Mouse (Mus musculus) CH12.LX (cell line): ENCODE measurements at regions not wholly inside any gene's neighbourhood (a gene's known extent, or its start where the extent isn't known, plus 50 kb on each side); places are given as distances from the start of the nearest gene placed in this dataset.

Source experiments
- DNase-seq: peaks from one replicate; pipeline ENCODE4 v3.0.0-alpha.2; 2013; ENCODE audit errors: extremely low read depth
- H3K27ac ChIP-seq: 2 replicates; pipeline ENCODE4 v1.5.1; 2012; ENCODE audit warnings: low read depth, mild to moderate bottlenecking, control low read depth, moderate library complexity; ENCODE audit not compliant: insufficient read depth
- H3K27me3 ChIP-seq: replicated peaks from 2 replicates; pipeline ENCODE3; 2012; ENCODE audit warnings: inconsistent platforms
- H3K36me3 ChIP-seq, 2 experiments: replicated peaks in 1 of 2; 2 replicates each; pipeline versions ENCODE3 to v1.6.1; 2012; ENCODE audit warnings: inconsistent platforms in 1 of 2, low read length in 1 of 2, mild to moderate bottlenecking in 1 of 2, mixed read lengths in 1 of 2, moderate library complexity in 1 of 2; ENCODE audit not compliant: control insufficient read depth in 1 of 2, insufficient read depth in 1 of 2
- H3K4me1 ChIP-seq, 2 experiments: 2 replicates each; pipeline ENCODE4 v1.6.1; 2012; ENCODE audit warnings: inconsistent platforms in 1 of 2, moderate library complexity in 1 of 2; ENCODE audit not compliant: insufficient read depth in 2 of 2, control insufficient read depth in 1 of 2
- H3K4me2 ChIP-seq: 2 replicates; pipeline ENCODE4 v1.6.1; 2012; ENCODE audit warnings: low read depth, mild to moderate bottlenecking, control low read depth; ENCODE audit not compliant: poor library complexity, insufficient read depth, severe bottlenecking
- H3K4me3 ChIP-seq, 3 experiments: fragments of 150-350 bp in 1 of 3; sonication (generic) in 1 of 3; replicated peaks in 1 of 3; 2 replicates each; pipeline versions ENCODE3 to v1.5.1; 2011 to 2012; ENCODE audit warnings: low read depth in 2 of 3, low read length in 2 of 3, mild to moderate bottlenecking in 2 of 3, moderate library complexity in 2 of 3, control low read depth in 1 of 3, improper control_type of control experiment in 1 of 3, inconsistent platforms in 1 of 3, mixed read lengths in 1 of 3; ENCODE audit not compliant: poor library complexity in 1 of 3
- H3K79me2 ChIP-seq: replicated peaks from 2 replicates; pipeline ENCODE4 v1.6.1; 2012; ENCODE audit warnings: mild to moderate bottlenecking, moderate library complexity; ENCODE audit not compliant: control insufficient read depth, poor library complexity, insufficient read depth, severe bottlenecking; ENCODE audit errors: extremely low read depth
- H3K9ac ChIP-seq: 2 replicates; pipeline ENCODE4 v1.6.1; 2012; ENCODE audit warnings: low read depth, mild to moderate bottlenecking, control low read depth, moderate library complexity; ENCODE audit not compliant: insufficient read depth
- H3K9me3 ChIP-seq: replicated peaks from 2 replicates; pipeline ENCODE3; 2012; ENCODE audit warnings: low read length, inconsistent platforms, mixed read lengths
- BHLHE40 ChIP-seq: IDR thresholded peaks from 2 replicates; pipeline ENCODE4 v1.6.1; 2011; ENCODE audit warnings: mild to moderate bottlenecking, low read depth, low read length, improper control_type of control experiment
- CHD1 ChIP-seq: IDR thresholded peaks from 2 replicates; pipeline ENCODE4 v1.6.1; 2012; ENCODE audit warnings: low read depth, low read length, improper control_type of control experiment, inconsistent platforms
- E2F4 ChIP-seq: IDR thresholded peaks from 2 replicates; pipeline ENCODE4 v1.6.1; 2011; ENCODE audit warnings: low read depth, low read length, improper control_type of control experiment; ENCODE audit not compliant: insufficient replicate concordance
- ELF1 ChIP-seq: IDR thresholded peaks from 2 replicates; pipeline ENCODE4 v1.6.1; 2014; ENCODE audit warnings: low read depth, mild to moderate bottlenecking, inconsistent platforms, low read length, improper control_type of control experiment
- ETS1 ChIP-seq: conservative IDR thresholded peaks from 2 replicates; pipeline ENCODE4 v1.6.1; 2012; ENCODE audit warnings: low read depth, mild to moderate bottlenecking, inconsistent platforms, low read length, improper control_type of control experiment, moderate library complexity
- GABPA ChIP-seq: IDR thresholded peaks from 2 replicates; pipeline ENCODE4 v1.6.1; 2012; ENCODE audit warnings: low read depth, low read length, improper control_type of control experiment, inconsistent platforms; ENCODE audit not compliant: insufficient replicate concordance
- HCFC1 ChIP-seq: IDR thresholded peaks from 2 replicates; pipeline ENCODE4 v1.6.1; 2012; ENCODE audit warnings: low read depth, mild to moderate bottlenecking, inconsistent platforms, low read length, improper control_type of control experiment
- MAX ChIP-seq: IDR thresholded peaks from 2 replicates; pipeline ENCODE4 v1.6.1; 2011; ENCODE audit warnings: low read length, improper control_type of control experiment
- MEF2A ChIP-seq: IDR thresholded peaks from 2 replicates; pipeline ENCODE4 v1.6.1; 2014; ENCODE audit warnings: low read depth, mild to moderate bottlenecking, inconsistent platforms, low read length, improper control_type of control experiment, borderline replicate concordance
- MXI1 ChIP-seq: IDR thresholded peaks from 2 replicates; pipeline ENCODE4 v1.6.1; 2011; ENCODE audit warnings: mild to moderate bottlenecking, low read depth, low read length, improper control_type of control experiment
- MYC ChIP-seq: IDR thresholded peaks from 2 replicates; pipeline ENCODE4 v1.6.1; 2011; ENCODE audit warnings: low read depth, mild to moderate bottlenecking, improper control_type of control experiment, low read length
- NELFE ChIP-seq: IDR thresholded peaks from 2 replicates; pipeline ENCODE4 v1.6.1; 2011; ENCODE audit warnings: low read depth, low read length, improper control_type of control experiment
- PAX5 ChIP-seq: IDR thresholded peaks from 2 replicates; pipeline ENCODE4 v1.6.1; 2012; ENCODE audit warnings: low read length, inconsistent platforms, mixed read lengths
- SMC3 ChIP-seq: IDR thresholded peaks from 2 replicates; pipeline ENCODE4 v1.6.1; 2011; ENCODE audit warnings: low read depth, low read length, improper control_type of control experiment
- TCF12 ChIP-seq: IDR thresholded peaks from 2 replicates; pipeline ENCODE4 v1.6.1; 2014; ENCODE audit warnings: low read depth, mild to moderate bottlenecking, inconsistent platforms, low read length, improper control_type of control experiment
- UBTF ChIP-seq: IDR thresholded peaks from 2 replicates; pipeline ENCODE4 v1.6.1; 2012; ENCODE audit warnings: low read depth, mild to moderate bottlenecking, inconsistent platforms, low read length, improper control_type of control experiment, moderate library complexity
- USF1 ChIP-seq: IDR thresholded peaks from 2 replicates; pipeline ENCODE4 v1.6.1; 2014; ENCODE audit warnings: low read depth, mild to moderate bottlenecking, inconsistent platforms, low read length, improper control_type of control experiment
- ZKSCAN1 ChIP-seq: IDR thresholded peaks from 2 replicates; pipeline ENCODE4 v1.6.1; 2012; ENCODE audit warnings: low read depth, inconsistent platforms, low read length, improper control_type of control experiment, borderline replicate concordance
- ZNF384 ChIP-seq: IDR thresholded peaks from 2 replicates; pipeline ENCODE4 v1.6.1; 2012; ENCODE audit warnings: low read depth, low read length, improper control_type of control experiment, inconsistent platforms
- dilution Hi-C: fragments of 300-500 bp; cut with MboI; formaldehyde crosslinking; loops from 2 replicates; pipeline ENCODE4 v1.14.3; 2020; ENCODE audit warnings: low sequenced_read_pairs; ENCODE audit not compliant: extremely low pct_unique_long_range_greater_than_20kb, extremely low pct_ligation_motif_present
- in situ Hi-C: fragments of 300-500 bp; cut with MboI; formaldehyde crosslinking; loops from 3 replicates; pipeline ENCODE4 v1.14.3; 2019; ENCODE audit warnings: low sequenced_read_pairs, low pct_ligation_motif_present, low pct_unique_long_range_greater_than_20kb, mixed read lengths

- in situ Hi-C loops = no loop called here
- dilution Hi-C loops = no loop called here
- no peaks in the 10 kb centered on the region for H3K36me3 ChIP-seq
- no peaks in the 10 kb centered on the region for H3K27me3 ChIP-seq
- H3K4me2 ChIP-seq = no peak overlapping the region
- H3K4me3 ChIP-seq = no peak overlapping the region
- no peaks in the 10 kb centered on the region for H3K4me1 ChIP-seq
- H3K9ac ChIP-seq = no peak overlapping the region
- TF ChIP-seq ELF1 (no peak), CHD1 (no peak), HCFC1 (no peak), ZKSCAN1 (no peak)
- H3K9me3 ChIP-seq = no peaks in the 10 kb centered on the region
- DNase-seq = no peak
- H3K79me2 ChIP-seq = no peaks in the 10 kb centered on the region
- H3K27ac ChIP-seq = no peak overlapping the region
These were observed 242.2 kb upstream of the Pitrm1 start for GRCm38 (mm10) chr13:6305718-6306117.

DNA sequence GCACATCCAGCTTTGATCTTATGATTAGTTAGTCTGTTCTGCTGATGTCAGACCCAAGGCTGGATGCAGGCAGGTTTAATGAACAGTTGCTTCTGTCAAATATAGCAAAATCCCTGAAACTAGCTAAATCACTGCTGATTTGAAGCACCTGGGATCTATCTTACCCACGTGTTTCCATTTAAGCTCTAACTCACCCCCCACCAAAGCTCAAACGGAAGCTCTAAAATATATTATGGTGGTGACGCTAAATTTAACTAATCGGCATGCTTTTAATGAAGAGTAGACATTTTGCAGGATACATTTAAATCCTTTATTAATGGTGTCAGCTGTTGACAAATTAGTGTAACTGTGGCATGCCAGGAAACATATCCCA is 241.3 kb upstream of the Pitrm1 start:
- no peak overlapping the region for H3K27ac ChIP-seq
- in situ Hi-C loops = no loop called here

DNA sequence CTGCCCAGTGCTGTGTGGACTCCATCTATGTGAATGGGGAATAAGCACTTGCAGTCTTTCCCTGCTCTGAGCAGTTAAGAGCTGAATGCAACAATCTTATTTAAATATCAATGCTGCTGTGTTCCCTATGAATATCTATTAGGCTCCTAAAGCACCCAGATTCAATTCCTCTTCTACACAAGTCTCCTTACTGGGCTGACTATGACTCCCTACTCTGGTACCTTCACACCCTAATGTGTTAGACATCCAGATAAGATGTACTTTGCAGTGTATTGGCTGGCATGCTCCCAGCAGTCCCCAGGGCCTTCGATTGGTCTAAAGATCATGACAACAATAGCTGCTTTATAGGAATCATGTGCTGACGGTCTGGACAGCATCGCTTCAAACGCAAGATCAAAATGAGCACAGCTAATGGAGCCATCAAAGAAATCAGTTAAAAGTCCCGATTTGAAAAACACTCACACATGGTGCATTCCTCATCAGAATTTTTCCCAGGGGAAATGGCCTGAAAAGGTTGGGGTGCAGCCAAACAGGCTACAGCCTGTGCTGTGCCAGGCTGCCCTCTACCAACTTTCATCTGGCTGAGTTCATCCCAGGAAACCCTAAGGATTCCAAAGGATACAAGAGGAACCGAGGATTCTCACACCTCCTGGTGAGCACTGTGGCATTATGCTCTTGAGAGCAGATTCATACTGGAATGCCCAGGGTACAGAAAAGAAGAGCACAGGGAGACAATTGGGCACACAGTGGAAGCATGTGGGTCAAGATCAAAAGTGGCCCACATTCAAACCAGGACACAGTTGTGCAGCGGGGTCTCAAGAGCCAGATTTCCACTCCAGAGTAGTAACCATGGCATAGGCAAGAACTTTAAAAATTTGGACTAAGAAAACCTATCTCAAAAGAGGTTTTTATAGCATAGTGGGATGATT is 240.7 kb upstream of the Pitrm1 start:
- H3K4me2 ChIP-seq = no peak overlapping the region

More for the DNA sequence above, 241.3 kb upstream of the Pitrm1 start:
- Histone ChIP-seq H3K4me2 (no peak overlapping the region), H3K4me3 (no peak overlapping the region), H3K9me3 (no peaks in the 10 kb centered on the region), H3K4me1 (no peaks in the 10 kb centered on the region), H3K36me3 (no peaks in the 10 kb centered on the region), H3K79me2 (no peaks in the 10 kb centered on the region), H3K27me3 (no peaks in the 10 kb centered on the region), H3K9ac (no peak overlapping the region)
- dilution Hi-C loops = no loop called here
- TF ChIP-seq MXI1 (no peak), USF1 (no peak), MYC (no peak), GABPA (no peak), MEF2A (no peak), NELFE (no peak), ETS1 (no peak), TCF12 (no peak), MAX (no peak), PAX5 (no peak)
- no peak for DNase-seq

More for the DNA sequence above, 240.7 kb upstream of the Pitrm1 start:
- no peaks in the 10 kb centered on the region for H3K79me2 ChIP-seq
- in situ Hi-C loops = no loop called here
- H3K9ac ChIP-seq = no peak overlapping the region
- dilution Hi-C loops = no loop called here
- no peaks in the 10 kb centered on the region for H3K9me3 ChIP-seq
- no peaks in the 10 kb centered on the region for H3K36me3 ChIP-seq
- DNase-seq = no peak
- no peak overlapping the region for H3K27ac ChIP-seq
- H3K27me3 ChIP-seq = no peaks in the 10 kb centered on the region
- TF ChIP-seq CHD1 = no peak
- no peak for TF ChIP-seq E2F4
- no peak for TF ChIP-seq ZNF384
- TF ChIP-seq ETS1 = no peak
- TF ChIP-seq UBTF = no peak
- TF ChIP-seq SMC3 = no peak
- TF ChIP-seq USF1 = no peak
- TF ChIP-seq BHLHE40 = no peak
- TF ChIP-seq, all 38 proteins: peak for 0
- Histone ChIP-seq H3K4me3 (no peak overlapping the region), H3K4me1 (no peaks in the 10 kb centered on the region)
